30 mouse cellular contexts compared by ENCODE assay signal in genomic region chr13:52533644-52534043, GRCm38 (mm10). TPM values are rescaled to one million over a fixed set of nuclear protein-coding genes. Genes with fewer than 3 reads are reported as not detected.
DNase-seq lines count a peak whose midpoint lies in the region; ATAC-seq and TF ChIP-seq lines count a peak whose summit lies in the region.
"Had no signal": no experiment of that assay in that cellular context is flagged by ENCODE, and none has a peak within 500 bp of the region (broad histone marks: within the 10 kb centered on the region; RNA-seq: fewer than 3 reads in every experiment).

No protein-coding gene starts in this region.

- no peak for ATAC-seq in heart, embryonic 11.5 days (replicated peaks; ENCODE audit: insufficient number of reproducible peaks, low FRiP score, low TSS enrichment)
- ATAC-seq: forebrain, embryonic 13.5 days; forebrain, postnatal 0 days; hindbrain, postnatal 0 days; inflammation-experienced regulatory T-cells, adult 6 months; Patski had no signal

- H3K27me3 ChIP-seq in spleen, adult 2 months (ENCODE audit: control insufficient read depth, insufficient read depth, low read length): no peaks in the 10 kb centered on the region
- no peaks in the 10 kb centered on the region for H3K27me3 ChIP-seq in splenic B cell, adult 2 months (ENCODE audit: control insufficient read depth, insufficient read depth, low read length, poor library complexity, severe bottlenecking)
- peaks cover 9% of the 10 kb centered on the region for H3K27me3 ChIP-seq in heart, embryonic 11.5 days (ENCODE audit: control insufficient read depth, insufficient read depth, low read length)

- H3K4me3 ChIP-seq in spleen, adult 2 months (ENCODE audit: extremely low read depth, insufficient read depth, insufficient read length): no peak overlapping the region
- H3K4me3 ChIP-seq in bone marrow macrophage, adult 2 months (ENCODE audit: insufficient read depth, low read length): no peak overlapping the region
- H3K4me3 ChIP-seq in heart, embryonic 11.5 days (ENCODE audit: low read depth, low read length): no peak overlapping the region
- H3K4me3 ChIP-seq: embryonic facial prominence, embryonic 10.5 days; embryonic facial prominence, embryonic 13.5 days; forebrain, embryonic 10.5 days; forebrain, embryonic 13.5 days; gastrocnemius, adult 2 months; heart, embryonic 13.5 days had no signal

- peak in 1 of 2 experiments; percentile 29 for DNase-seq in spleen, adult 2 months (ENCODE audit: low read depth in 1 of 2, low spot score in 2 of 2)
- no peak for DNase-seq in spleen, postnatal 4 days (ENCODE audit: low spot score in 2 of 2)
- DNase-seq in B cell, adult 2 months: peak; percentile 39 to 50
- DNase-seq in splenic B cell, adult 2 months (ENCODE audit: low read depth, low spot score): peak; percentile 68
- no peak for DNase-seq in kidney, adult 11 months
- DNase-seq: adrenal gland, postnatal 10 days; adrenal gland, postnatal 36 days; cerebellum, adult 11-12 months; cerebellum, adult 8-10 months; cerebellum, postnatal 10 days; cerebellum, postnatal 36 days; embryo, embryonic 11 days; forebrain, postnatal 0 days; gastrocnemius, adult 2 months; gastrocnemius, postnatal 25 days; heart, adult 18-20 months; heart, postnatal 14 days; heart, postnatal 4 days had no signal

- no peaks in the 10 kb centered on the region for H3K36me3 ChIP-seq in spleen, adult 2 months (ENCODE audit: control insufficient read depth, insufficient read depth, low read length)
- no peaks in the 10 kb centered on the region for H3K36me3 ChIP-seq in splenic B cell, adult 2 months (ENCODE audit: control insufficient read depth, insufficient read depth, low read length, poor library complexity, severe bottlenecking)
- no peaks in the 10 kb centered on the region for H3K36me3 ChIP-seq in heart, embryonic 11.5 days (ENCODE audit: control insufficient read depth, insufficient read depth, low read length)
- H3K36me3 ChIP-seq: embryonic facial prominence, embryonic 10.5 days; embryonic facial prominence, embryonic 13.5 days; forebrain, embryonic 10.5 days; G1E; heart, embryonic 13.5 days had no signal

- no peaks in the 10 kb centered on the region; the same call in 1 of the 2 replicates for H3K9me3 ChIP-seq in heart, embryonic 11.5 days (replicated peaks; ENCODE audit: control insufficient read depth, low read length)
- H3K9me3 ChIP-seq: embryonic facial prominence, embryonic 13.5 days; forebrain, embryonic 10.5 days; heart, embryonic 13.5 days had no signal

- no peak overlapping the region for H3K9ac ChIP-seq in heart, embryonic 11.5 days (ENCODE audit: low read depth, low read length)
- H3K9ac ChIP-seq: embryonic facial prominence, embryonic 13.5 days; forebrain, embryonic 13.5 days; forebrain, postnatal 0 days; heart, embryonic 13.5 days; hindbrain, embryonic 14.5 days had no signal

- TF ChIP-seq CTCF in spleen, adult 2 months (IDR thresholded peaks at IDR 0.05; ENCODE audit: extremely low read depth, insufficient read depth, insufficient read length, insufficient replicate concordance): no peak
- TF ChIP-seq CTCF in bone marrow macrophage, adult 2 months (IDR thresholded peaks at IDR 0.05; ENCODE audit: low read depth, low read length): no peak

- peak overlapping the region; percentile 72 for H3K27ac ChIP-seq in spleen, adult 2 months (ENCODE audit: insufficient read depth, low read length)
- H3K27ac ChIP-seq in bone marrow macrophage, adult 2 months (ENCODE audit: insufficient read depth, low read depth, low read length): peak overlapping the region; percentile 48; the same call in 1 of the 2 replicates
- H3K27ac ChIP-seq in heart, embryonic 11.5 days (ENCODE audit: low read depth, low read length): no peak overlapping the region
- H3K27ac ChIP-seq: embryonic facial prominence, embryonic 10.5 days; embryonic facial prominence, embryonic 13.5 days; forebrain, embryonic 10.5 days; forebrain, embryonic 13.5 days; gastrocnemius, adult 2 months; heart, embryonic 13.5 days; hindbrain, embryonic 14.5 days; hindbrain, postnatal 0 days had no signal

- no peak for TF ChIP-seq POLR2A in spleen, adult 2 months (IDR thresholded peaks at IDR 0.05; ENCODE audit: low read depth, low read length)
- no peak for TF ChIP-seq POLR2A in bone marrow macrophage, adult 2 months (IDR thresholded peaks at IDR 0.05; ENCODE audit: borderline replicate concordance, low read depth, low read length)

- 42% methylated on average over 5 of the region's 5 CpGs for WGBS in spleen, adult 2 months
- WGBS in heart, embryonic 11.5 days (ENCODE audit: insufficient replicate concordance): 80% methylated on average over 5 of the region's 5 CpGs

- H3K4me1 ChIP-seq in spleen, adult 2 months (ENCODE audit: control insufficient read depth, insufficient read depth, insufficient read length): peaks cover 24% of the 10 kb centered on the region
- H3K4me1 ChIP-seq in bone marrow macrophage, adult 2 months (ENCODE audit: control insufficient read depth, insufficient read depth, low read length): peaks cover 6% of the 10 kb centered on the region
- peaks cover 4% of the 10 kb centered on the region; the same call in 1 of the 2 replicates for H3K4me1 ChIP-seq in heart, embryonic 11.5 days (ENCODE audit: control insufficient read depth, insufficient read depth, low read length)

- H3K4me2 ChIP-seq in heart, embryonic 11.5 days: no peak overlapping the region
- H3K4me2 ChIP-seq: embryonic facial prominence, embryonic 13.5 days; forebrain, embryonic 13.5 days; heart, embryonic 13.5 days; hindbrain, embryonic 14.5 days had no signal

RNA-seq across cellular contexts. Expression of gene Diras2, which starts 2.6 kb away (rescaled TPM):
- 2.0 TPM in 2 replicates for polyA plus RNA-seq in spleen, adult 2 months (2012; rRNA removed)
- polyA plus RNA-seq in bone marrow macrophage, adult 2 months (2012; ENCODE audit: insufficient read depth, insufficient read length, missing spikeins): 0.91 and 1.1 TPM in 2 replicates
- polyA plus RNA-seq in heart, embryonic 11.5 days (2014; fragmentation: Nextera tagmentation; extraction: Ambion mirVana): 0.77 and 0.99 TPM in 2 replicates
- polyA plus RNA-seq: G1E; inflammation-experienced regulatory T-cells, adult 6 months; Patski had no signal

RNA-seq across cellular contexts. Expression of gene Syk, which starts 49.3 kb away (rescaled TPM):
- 119 and 126 TPM in 2 replicates for polyA plus RNA-seq in spleen, adult 2 months (2012; rRNA removed)
- polyA plus RNA-seq in bone marrow macrophage, adult 2 months (2012; ENCODE audit: insufficient read depth, insufficient read length, missing spikeins): 182 and 184 TPM in 2 replicates
- polyA plus RNA-seq in heart, embryonic 11.5 days (2014; fragmentation: Nextera tagmentation; extraction: Ambion mirVana): 6.4 and 8.3 TPM in 2 replicates
- polyA plus RNA-seq: G1E, Patski had no signal

Comparison
In these comparisons a context has a peak if more than half of its experiments do, and no peak if none do; other contexts are left out.
1. DNase-seq: peak in B cell, adult 2 months (2 of 2) and splenic B cell, adult 2 months (single experiment); none in spleen, postnatal 4 days (0 of 2) and kidney, adult 11 months (single experiment).
2. RNA of gene Syk, which starts 49.3 kb away (polyA plus RNA-seq): 182 to 184 TPM in bone marrow macrophage, adult 2 months and 119 to 126 TPM in spleen, adult 2 months; 6.4 to 8.3 TPM in heart, embryonic 11.5 days; every median in the first group is over 10 times any median in the second.